Mouse (Mus musculus) left cerebral cortex, postnatal 10 days (tissue): ENCODE measurements at regions not wholly inside any gene's neighbourhood (a gene's known extent, or its start where the extent isn't known, plus 50 kb on each side); places are given as distances from the start of the nearest gene placed in this dataset.

Experiments
- DNase-seq, 2 experiments: peaks; one replicate each; pipeline ENCODE4 v3.0.0; 2021 to 2022; ENCODE audit warnings: low spot score in 2 of 2, mixed read lengths in 1 of 2; ENCODE audit errors: extremely low spot score in 1 of 2
- intact Hi-C: fragments of 180-260 bp; cut with DNase I; formaldehyde crosslinking; loops from one replicate; pipeline ENCODE4 v1.15.1; 2025

DNA sequence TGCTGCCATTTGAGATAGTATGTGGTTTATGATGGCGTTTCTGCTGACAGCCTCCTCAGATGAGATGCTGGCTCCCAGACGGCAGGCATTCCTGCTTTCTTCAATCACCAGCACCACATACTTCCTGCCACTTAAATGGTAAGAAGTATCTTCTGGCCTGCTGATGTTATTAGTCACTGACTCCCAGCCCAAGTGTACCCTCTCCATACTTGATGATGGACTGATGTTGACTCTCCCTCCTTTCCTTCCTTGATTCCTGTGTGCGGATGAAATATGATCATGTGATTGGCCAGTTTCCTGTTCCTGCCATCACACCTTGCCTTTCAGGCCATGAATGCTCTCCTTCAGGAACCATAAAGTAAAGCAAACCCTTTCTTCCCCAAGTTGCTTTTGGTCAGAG lies 50.8 kb upstream of the Rpl10-ps3 start:
- intact Hi-C loops = no loop called here
- no peak for DNase-seq

DNA sequence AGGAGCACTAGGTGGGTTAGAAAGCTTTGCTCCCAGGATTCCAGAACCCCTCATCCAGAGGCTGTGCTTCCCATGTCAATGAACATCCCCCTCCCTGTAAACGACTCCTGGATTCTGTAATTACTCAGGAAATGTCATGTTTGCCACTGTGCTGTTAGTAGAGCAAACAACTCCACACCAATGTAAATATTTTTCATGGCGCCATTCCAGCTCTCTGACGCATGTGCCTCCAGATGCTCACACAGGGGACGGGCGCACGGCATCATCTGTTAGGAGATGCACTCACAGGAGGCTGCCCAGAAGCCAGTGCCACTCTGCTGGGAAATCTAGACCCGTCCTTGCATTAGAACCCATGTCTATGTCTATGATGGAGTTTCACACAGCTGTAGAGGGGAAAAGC lies 51.3 kb upstream of the Rpl10-ps3 start:
- DNase-seq = no peak
- intact Hi-C loops = no loop called here

DNA sequence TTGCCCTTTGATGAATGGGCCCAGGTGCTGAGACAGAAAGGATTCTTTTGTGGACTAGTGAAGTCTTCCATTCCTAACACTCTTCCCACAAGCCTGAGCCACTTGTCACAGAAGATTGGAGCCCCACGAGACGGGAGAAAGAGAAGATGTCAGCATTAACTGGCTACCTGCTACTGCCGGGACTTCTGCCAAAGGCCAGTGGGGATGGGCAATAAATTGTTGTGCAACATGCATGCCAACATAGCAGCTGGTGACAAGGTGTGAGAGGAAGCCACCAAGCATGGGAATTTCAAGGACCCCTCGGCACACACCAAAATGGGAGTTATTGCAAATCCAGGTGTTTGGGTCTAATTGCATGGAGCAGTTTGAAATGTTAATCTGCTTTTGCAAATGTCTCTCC lies 63.6 kb upstream of the Rpl10-ps3 start:
- intact Hi-C loops = no loop called here
- DNase-seq = no peak

DNA sequence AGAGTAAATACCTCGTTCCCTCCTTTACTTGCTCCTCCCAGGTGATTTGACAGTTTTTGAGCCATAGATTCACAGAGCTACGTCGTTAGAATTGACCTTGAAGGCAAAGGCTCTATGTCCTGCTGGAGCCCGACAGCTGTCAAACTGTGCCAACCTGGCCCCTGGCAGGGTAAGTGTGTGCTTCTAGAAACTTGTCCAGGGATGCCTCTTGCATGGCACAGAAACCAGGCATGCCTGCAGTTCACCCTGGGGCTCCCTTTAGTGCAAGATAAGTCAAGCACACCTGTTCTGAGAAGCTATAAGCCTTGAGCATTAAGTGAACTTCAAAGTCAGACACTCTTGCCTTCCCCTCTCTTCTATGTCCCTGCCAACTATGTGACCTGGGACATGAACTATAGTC lies 64.1 kb upstream of the Rpl10-ps3 start:
- no peak for DNase-seq
- intact Hi-C loops = no loop called here

DNA sequence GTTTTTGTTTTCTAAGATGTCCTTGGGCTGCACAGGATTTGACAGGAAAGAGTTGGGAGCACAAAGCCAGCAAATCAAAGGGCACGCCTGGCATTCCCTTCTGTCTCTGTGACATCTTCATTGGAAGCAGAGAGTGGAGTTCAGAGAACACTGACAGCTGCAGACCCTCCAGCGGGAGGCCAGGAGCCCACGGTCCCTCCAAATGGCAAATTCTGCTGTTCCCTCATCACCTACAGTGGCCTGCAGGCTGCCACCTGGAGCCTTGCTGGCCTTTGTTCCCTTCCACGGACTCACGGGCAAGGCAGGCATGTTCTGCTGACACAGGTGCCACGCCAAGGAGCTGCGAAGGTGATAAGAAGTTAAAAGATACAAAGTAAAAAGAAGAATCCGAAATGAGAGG lies 68.2 kb upstream of the Rpl10-ps3 start:
- intact Hi-C loops = no loop called here
- DNase-seq = no peak

DNA sequence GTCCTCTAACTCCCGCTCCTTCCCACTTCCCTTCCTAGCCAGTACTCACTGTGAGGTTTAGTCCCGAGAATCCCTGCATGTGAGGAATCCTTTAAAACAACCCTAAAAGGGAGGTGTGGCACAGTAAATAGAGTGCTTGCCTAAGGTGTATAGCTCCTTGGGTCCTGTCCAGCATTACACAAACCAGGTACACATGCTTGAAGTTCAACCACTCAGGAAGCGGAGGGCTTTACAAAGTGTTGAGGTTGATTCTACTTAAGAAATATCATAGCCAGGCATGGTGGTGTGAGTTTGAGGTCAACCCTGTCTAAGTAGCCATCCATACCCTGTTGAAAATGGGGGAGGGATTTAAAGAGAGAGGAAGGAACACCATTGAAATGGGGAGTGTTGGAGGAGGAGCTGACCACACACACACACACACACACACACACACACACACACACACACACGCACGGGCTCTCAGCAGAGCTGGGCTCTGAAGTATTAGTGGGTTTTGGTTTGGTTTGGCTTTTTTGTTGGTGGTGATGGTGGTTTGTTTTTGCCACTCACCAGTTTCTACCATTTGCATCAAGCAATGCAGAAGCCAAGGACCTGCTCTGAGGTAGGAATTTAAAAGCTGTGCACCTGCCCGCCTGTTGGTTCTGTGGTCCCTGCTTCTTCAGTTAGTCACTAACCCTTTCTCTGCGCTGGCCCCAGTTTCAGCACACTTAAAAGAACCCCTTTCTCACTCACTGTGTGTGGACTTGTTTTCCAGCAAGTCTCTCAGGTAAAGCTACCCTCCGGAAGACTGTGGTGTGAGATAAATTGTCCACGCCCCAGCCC lies 69.0 kb upstream of the Rpl10-ps3 start:
- intact Hi-C loops = no loop called here
- DNase-seq = no peak

DNA sequence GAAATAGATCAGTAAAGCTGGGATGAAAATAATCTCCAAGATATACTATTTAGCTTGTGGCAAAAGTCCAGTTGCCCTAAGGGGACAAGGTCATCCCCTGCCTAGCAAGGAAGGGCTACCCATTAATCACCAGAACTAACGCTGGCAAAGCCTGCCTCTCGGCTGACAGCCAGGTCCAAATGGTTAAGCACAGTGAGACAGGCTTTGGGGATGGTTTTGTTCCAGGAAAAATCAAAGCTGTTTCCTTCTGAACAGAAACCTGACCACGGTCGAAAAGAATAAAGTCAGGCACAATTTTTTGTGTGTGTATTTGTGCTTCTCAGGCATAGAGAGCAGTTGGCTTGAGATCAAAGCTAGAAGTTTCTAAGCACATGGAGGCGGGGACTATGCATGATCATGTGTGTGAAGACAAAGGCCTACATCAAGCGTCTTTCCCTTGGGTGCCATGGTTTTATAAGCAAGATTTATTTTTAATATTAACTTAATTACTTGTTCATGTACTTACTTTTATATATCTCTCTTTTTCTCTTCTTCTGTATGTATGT lies 70.1 kb upstream of the Rpl10-ps3 start:
- no peak for DNase-seq
- intact Hi-C loops = no loop called here

DNA sequence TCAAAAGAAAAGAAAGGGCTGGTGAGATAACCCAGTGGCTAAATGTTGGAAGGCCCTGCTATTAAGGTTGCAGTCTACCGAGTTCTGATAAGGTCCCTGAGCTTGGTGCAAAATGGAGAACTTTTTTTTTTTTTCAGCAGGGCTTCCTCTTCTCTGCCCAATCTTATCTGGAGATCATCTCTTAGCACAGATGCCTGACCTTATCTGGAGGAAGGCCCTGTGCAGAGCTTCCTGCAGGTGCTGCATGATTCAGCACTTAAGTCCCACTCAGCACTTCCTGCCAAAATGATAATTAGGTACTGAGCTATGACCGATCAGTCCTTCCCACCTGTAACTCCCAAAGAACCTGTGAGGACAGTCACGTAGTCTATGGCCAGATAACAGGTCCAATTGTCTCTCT lies 71.9 kb upstream of the Rpl10-ps3 start:
- no peak for DNase-seq
- intact Hi-C loops = no loop called here

DNA sequence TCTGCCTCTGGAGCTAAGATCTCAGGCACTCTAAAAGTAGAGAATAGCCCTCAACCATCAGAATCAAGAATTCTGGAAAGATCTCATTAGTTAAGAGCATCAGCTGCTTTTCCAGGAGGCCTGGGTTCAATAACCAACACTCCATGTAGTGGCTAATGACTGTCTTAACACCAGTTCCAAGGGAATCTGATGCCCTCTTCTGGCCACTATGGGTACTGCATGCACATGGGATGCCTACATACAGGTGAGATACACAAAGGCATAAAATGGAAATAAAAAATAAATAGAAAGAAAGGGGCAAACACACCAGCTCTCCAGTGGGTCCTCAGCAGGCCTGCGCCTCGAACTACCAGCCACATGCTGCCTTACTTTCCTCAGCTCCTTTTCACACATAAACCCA lies 73.3 kb upstream of the Plet1 start:
- intact Hi-C loops = no loop called here
- DNase-seq = no peak

DNA sequence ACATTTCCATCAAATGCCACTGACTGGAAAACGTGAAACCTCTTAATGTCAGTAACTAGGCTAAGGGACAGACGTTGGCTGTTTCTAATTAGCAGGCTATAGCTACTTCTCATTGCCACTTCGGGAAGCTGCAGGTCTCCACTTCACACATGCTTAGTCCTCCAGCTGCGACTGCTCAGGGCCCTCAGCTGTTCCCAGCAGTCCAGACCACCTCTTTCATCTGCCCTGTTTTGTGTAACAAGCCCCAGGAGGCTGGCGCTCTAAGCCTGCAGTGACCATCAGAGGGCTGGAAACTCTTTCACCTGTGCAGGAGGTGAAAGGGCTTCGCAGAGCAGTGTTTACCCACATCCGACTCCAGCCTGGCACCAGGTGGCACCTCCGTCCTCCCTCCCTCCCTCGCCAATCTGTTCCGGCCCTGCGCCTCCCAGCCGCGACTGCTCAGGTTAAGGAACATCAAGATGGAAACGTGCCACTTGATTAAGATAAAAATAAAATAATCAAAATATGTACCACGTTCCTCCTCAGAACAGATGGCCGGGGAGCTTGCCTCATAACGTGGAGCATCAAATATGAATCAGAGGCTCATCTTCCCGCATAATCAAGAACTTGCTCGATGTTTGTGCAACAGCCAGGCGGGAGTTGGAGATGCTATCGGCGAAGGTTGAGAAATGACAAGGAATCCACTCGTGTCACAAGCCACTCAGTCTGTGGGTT lies 72.6 kb upstream of the Plet1 start:
- intact Hi-C loops = no loop called here
- DNase-seq = no peak

DNA sequence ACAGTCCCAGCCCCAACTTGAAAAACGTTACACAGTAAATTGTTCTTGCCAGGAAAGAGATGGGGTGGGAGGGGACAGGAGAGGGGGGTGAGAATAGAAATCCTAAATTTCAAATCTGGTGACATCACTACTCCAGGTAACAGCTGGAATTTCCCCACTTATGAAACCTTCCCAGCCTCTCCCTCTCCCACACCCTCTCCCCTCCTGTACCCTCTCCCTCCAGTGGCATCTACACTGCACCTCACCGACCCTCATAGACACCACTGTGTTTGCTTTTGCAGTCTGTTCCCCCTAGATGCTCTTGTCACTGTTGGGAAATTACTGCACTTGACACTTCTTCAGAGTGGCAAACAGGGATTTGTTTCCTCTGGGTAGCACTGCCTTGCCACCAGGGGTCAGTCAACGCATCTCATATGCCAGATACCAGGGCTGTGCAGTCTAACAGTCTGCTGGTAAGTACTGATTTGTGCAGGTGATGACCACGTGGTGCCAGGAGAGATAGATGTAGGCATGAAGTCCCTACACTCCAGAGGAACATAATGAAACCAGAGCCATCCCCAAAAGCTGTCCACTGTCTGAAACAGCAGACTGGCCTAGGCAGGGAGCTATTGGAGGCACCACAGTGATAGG lies 68.3 kb upstream of the Plet1 start:
- intact Hi-C loops = loop anchor here (5.0 kb wide), 1 partner anchor 94 kb away; no protein-coding TSS in a partner anchor
- DNase-seq = no peak

DNA sequence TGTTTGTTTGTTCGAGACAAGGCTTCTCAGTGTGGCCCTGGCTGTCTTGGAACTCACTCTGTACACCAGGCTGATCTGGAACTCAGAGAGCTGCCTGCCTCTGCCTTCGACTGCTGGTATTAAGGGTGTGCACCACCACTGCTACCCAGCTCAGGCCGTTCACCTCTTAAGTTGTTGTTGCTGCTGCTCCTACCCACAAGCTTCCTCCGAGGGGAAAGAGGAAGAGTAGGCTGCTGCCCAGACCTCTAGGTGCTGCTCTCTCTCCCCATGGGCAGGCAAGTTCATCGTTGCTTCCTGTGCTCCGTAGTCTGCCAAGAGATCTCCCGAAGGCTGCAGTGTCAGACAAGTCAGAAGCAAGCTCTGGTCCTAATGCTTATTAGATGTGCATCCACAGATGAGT lies 64.2 kb upstream of the Plet1 start:
- DNase-seq = no peak
- intact Hi-C loops = loop anchor here (10.0 kb wide), 1 partner anchor 255 kb away; no protein-coding TSS in a partner anchor

DNA sequence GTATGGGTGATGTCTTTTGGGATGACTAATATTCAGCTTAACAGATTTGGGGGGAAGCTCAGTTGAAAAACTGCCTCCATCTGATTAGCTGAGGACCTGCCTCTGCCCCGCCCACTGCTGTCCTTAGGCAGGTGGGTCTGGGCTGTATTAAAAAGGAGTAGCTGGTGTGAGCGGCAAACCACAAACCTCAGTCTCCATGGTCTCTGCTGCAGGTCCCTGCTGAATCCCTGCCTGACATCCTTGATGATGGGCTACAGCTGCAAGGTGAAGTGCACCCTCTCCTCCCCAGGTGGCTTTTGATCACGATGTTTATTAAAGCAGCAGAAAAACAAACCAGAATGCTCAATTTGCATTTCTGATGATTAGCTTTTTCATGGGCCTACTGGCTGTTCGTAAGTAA lies 60.8 kb upstream of the Plet1 start:
- DNase-seq = no peak
- intact Hi-C loops = loop anchor here (10.0 kb wide), 1 partner anchor 259 kb away; no protein-coding TSS in a partner anchor

DNA sequence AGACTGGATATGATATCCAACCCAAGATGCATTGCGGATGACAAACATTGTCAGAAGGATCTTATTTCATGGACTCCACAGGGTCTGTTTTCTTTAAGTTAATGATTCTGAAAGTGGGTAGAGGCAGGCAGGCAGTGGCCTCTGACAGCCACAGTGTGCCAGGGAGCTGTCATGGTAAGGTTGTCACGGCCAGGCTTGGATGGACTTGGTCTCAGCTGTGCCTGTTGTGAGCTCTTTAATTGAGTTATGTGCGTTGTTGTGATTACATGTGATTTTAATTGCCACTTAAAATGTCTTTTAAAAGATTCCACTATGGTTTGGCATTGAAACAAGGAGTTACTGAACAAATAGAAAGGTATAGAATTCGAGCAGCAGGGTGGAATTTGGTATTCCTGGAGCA lies 60.3 kb upstream of the Plet1 start:
- DNase-seq = no peak

DNA sequence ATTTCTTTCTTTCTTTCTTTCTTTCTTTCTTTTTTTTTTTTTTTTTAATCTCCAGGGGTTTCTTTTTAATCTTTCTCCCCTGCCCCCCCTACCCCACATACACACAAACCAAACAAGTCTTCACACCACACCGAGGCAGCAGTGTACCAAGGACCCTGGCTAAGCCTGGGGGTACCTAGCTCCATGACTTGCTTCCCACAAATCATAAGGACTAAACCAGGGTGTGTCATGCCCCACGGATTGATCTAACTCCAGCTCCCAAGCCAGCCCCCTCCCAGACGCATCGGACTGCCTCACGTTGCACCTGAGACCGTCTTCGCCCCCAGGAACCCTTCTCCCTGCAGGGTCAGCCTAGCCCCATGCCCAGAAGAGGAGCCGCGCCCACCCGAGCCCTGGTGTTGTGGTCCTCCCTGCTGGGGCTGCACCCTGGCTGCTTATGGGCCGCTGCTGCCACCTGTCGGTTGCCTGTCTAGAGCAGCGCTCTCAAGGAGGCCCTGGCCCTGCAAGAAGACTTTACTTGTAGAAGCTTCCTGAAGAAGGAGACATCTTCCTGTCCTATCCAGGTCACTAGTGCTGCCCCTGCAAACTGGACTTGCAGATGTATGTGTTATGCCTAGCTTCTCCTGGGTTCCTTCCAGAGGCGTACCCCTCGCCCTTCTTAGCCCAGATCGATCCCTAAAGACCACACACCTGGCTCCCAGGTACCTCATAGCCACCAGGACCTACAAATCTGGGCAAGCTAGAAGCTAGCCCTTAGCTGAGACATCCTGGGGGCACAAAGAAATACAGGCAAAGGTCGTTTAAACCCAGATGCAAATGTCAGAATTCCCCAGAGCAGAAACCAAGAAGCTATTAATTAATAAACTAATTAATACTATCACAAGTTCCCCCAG lies 56.2 kb upstream of the Plet1 start:
- intact Hi-C loops = loop anchor here (5.0 to 10.0 kb wide), 2 partner anchors 263 to 946 kb away; no protein-coding TSS in a partner anchor

More for the DNA sequence above, 60.3 kb upstream of the Plet1 start:
- intact Hi-C loops = loop anchor here (10.0 kb wide), 1 partner anchor 259 kb away; no protein-coding TSS in a partner anchor

DNA sequence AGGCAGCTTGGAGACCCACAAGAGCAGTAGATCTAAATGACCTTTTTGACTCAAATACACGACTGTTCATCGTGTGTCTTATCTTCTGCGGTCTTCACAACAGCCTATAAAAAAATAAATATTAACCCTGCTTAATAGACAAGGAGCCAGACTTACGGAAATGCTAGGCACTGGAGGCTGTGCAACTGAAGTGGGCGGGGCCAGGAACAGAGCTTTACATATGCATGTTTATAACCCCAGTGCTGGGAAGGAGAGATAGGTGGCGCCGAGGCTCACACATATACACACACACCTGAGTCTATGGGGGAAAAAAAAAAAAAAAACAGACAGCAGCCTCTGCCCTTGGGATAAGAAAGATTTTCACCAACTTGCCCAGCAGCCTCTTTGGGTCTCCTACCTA lies 55.6 kb upstream of the Plet1 start:
- intact Hi-C loops = loop anchor here (5.0 to 10.0 kb wide), 2 partner anchors 264 to 946 kb away; no protein-coding TSS in a partner anchor
- DNase-seq = no peak

More for the DNA sequence above, 56.2 kb upstream of the Plet1 start:
- peak; percentile 66 to 89 for DNase-seq

DNA sequence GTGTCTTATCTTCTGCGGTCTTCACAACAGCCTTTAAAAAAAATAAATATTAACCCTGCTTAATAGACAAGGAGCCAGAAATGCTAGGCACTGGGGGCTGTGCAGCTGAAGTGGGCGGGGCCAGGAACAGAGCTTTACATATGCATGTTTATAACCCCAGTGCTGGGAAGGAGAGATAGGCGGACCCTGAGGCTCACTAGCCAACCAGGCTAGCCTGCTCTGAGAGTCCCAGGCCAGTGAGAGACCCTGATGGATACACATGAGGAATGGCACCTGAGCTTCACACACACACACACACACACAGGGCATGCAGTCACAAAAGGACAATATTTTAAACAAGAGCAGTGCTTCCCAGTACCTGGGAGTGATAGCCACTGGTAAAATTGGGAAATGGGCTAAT lies 54.1 kb upstream of the Plet1 start:
- no peak for DNase-seq
- intact Hi-C loops = no loop called here

DNA sequence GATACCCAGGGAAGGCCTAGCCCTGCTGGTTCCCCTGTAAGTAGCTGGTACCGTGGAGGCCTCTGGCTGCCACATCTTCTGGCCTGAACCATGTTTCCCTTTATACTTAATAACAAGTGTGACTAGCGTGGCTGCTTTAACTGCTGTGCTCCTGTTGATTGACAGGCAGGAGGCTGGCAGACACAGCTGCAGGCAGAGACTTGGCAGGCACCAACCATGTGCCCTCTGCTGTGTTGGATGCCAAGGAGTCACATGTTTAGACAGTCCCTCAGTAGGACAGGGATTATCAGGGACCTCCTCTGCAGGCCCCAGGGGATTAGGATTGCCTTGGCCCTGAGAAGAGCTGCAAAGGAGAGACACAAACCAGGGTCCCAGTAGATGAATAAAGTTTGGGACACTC lies 53.6 kb upstream of the Plet1 start:
- intact Hi-C loops = no loop called here
- DNase-seq = peak in 1 of 2 experiments; percentile 38
